Mouse (Mus musculus) kidney, embryonic 15.5 days (tissue): ENCODE results near the gene Akirin1. TPM values are rescaled to one million over a fixed set of nuclear protein-coding genes. Genes with fewer than 3 reads are reported as not detected.

Experiments used
- polyA plus RNA-seq: library from polyadenylated mRNA; unstranded; fragments of >200 nt; fragmentation: Nextera tagmentation; extraction: Ambion mirVana; gene quantifications from 2 replicates; pipeline ENCODE4 v1.2.1, GENCODE M21; 2015

The Akirin1 gene
- polyA plus RNA-seq, 1 experiment from 2014 or later, result 42.5 TPM

Other genes with a start within 250 kb of the Akirin1 start
- 38.1 and 41.2 TPM in 2 replicates for gene Macf1, start 66.0 kb downstream of the Akirin1 start, polyA plus RNA-seq
- 314 and 337 TPM in 2 replicates for gene Ndufs5, start 32.1 kb downstream of the Akirin1 start, polyA plus RNA-seq
- gene Rhbdl2, start 37.5 kb upstream of the Akirin1 start, polyA plus RNA-seq, result 5.7 and 6.3 TPM in 2 replicates
- gene 4933427I04Rik, start 109.3 kb upstream of the Akirin1 start, polyA plus RNA-seq, result 0.17 TPM in 1 of 2 replicates, not detected in the other
- gene Mycbp, start 154.5 kb upstream of the Akirin1 start, polyA plus RNA-seq, result 66.5 and 84.0 TPM in 2 replicates
- gene Rragc, start 167.1 kb upstream of the Akirin1 start, polyA plus RNA-seq, result 44.6 and 46.6 TPM in 2 replicates
- not detected in 2 replicates for gene 4930535I16Rik, start 167.7 kb upstream of the Akirin1 start, polyA plus RNA-seq